Mouse (Mus musculus): ENCODE data around the gene Cadm1. TPM values are rescaled to one million over a fixed set of nuclear protein-coding genes. Genes with fewer than 3 reads are reported as not detected.

The Cadm1 gene
- polyA plus RNA-seq, 1 experiment = 70.3 TPM

GRCm38 (mm10) chr9:47612894-47613412 lies 83.0 kb downstream of the Cadm1 start:
- Histone ChIP-seq H3K9me3 (replicated peaks; ENCODE audit: control insufficient read depth, insufficient read depth, low read length, poor library complexity, severe bottlenecking) (no peaks in the 10 kb centered on the region), H3K4me1 (ENCODE audit: control insufficient read depth, insufficient read depth, low read length) (no peaks in the 10 kb centered on the region), H3K36me3 (ENCODE audit: control insufficient read depth, insufficient read depth, low read length, poor library complexity, severe bottlenecking) (no peaks in the 10 kb centered on the region), H3K9ac (ENCODE audit: low read depth, poor library complexity, severe bottlenecking) (no peak overlapping the region), H3K4me3 (ENCODE audit: low read depth, low read length) (no peak overlapping the region), H3K27me3 (ENCODE audit: control insufficient read depth, insufficient read depth, low read length, poor library complexity, severe bottlenecking) (no peaks in the 10 kb centered on the region), H3K27ac (ENCODE audit: insufficient read depth, low read length) (no peak overlapping the region)
- TF ChIP-seq POLR2A (IDR thresholded peaks at IDR 0.05; ENCODE audit: insufficient read depth, low read length) = no peak
- no peak for TF ChIP-seq CTCF (IDR thresholded peaks at IDR 0.05; ENCODE audit: low read depth, low read length)
- TF ChIP-seq EP300 (IDR thresholded peaks at IDR 0.05; ENCODE audit: insufficient read depth, low read depth, low read length) = no peak

GRCm38 (mm10) chr9:47615049-47615448 lies 85.1 kb downstream of the Cadm1 start:
- no peaks in the 10 kb centered on the region for H3K9me3 ChIP-seq (replicated peaks; ENCODE audit: control insufficient read depth, insufficient read depth, low read length, poor library complexity, severe bottlenecking)
- no peak overlapping the region for H3K9ac ChIP-seq (ENCODE audit: low read depth, poor library complexity, severe bottlenecking)
- H3K27ac ChIP-seq (ENCODE audit: insufficient read depth, low read length) = no peak overlapping the region
- H3K36me3 ChIP-seq (ENCODE audit: control insufficient read depth, insufficient read depth, low read length, poor library complexity, severe bottlenecking) = no peaks in the 10 kb centered on the region
- no peak for TF ChIP-seq CTCF (IDR thresholded peaks at IDR 0.05; ENCODE audit: low read depth, low read length)
- TF ChIP-seq EP300 (IDR thresholded peaks at IDR 0.05; ENCODE audit: insufficient read depth, low read depth, low read length) = no peak
- no peak for TF ChIP-seq POLR2A (IDR thresholded peaks at IDR 0.05; ENCODE audit: insufficient read depth, low read length)
- H3K27me3 ChIP-seq (ENCODE audit: control insufficient read depth, insufficient read depth, low read length, poor library complexity, severe bottlenecking) = no peaks in the 10 kb centered on the region
- H3K4me3 ChIP-seq (ENCODE audit: low read depth, low read length) = no peak overlapping the region
- H3K4me1 ChIP-seq (ENCODE audit: control insufficient read depth, insufficient read depth, low read length) = peaks cover 2% of the 10 kb centered on the region

DNA sequence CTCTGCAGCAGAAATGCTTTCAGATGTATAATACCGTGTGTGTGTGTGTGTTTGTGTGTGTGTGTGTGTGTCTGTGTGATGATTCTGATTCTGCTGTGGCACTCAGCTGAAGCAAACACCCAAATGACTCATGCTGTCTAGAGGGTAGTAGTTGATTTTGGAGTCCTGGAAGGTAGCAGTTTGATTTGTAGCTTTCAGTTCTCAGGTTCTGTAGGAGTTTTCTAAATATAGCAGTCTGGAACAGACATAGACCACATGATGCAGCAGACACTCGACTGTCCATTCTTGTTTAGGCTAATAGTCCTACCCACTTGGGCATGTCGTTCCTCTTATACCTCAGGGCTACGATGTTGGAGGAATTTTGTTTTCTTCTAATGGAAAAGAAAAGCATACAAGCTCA lies 86.4 kb downstream of the Cadm1 start:
- Histone ChIP-seq H3K27ac (ENCODE audit: insufficient read depth, low read length) (no peak overlapping the region), H3K4me3 (ENCODE audit: low read depth, low read length) (no peak overlapping the region), H3K4me1 (ENCODE audit: control insufficient read depth, insufficient read depth, low read length) (peaks cover 2% of the 10 kb centered on the region), H3K9ac (ENCODE audit: low read depth, poor library complexity, severe bottlenecking) (no peak overlapping the region), H3K27me3 (ENCODE audit: control insufficient read depth, insufficient read depth, low read length, poor library complexity, severe bottlenecking) (no peaks in the 10 kb centered on the region), H3K9me3 (replicated peaks; ENCODE audit: control insufficient read depth, insufficient read depth, low read length, poor library complexity, severe bottlenecking) (no peaks in the 10 kb centered on the region), H3K36me3 (ENCODE audit: control insufficient read depth, insufficient read depth, low read length, poor library complexity, severe bottlenecking) (no peaks in the 10 kb centered on the region)
- TF ChIP-seq CTCF (IDR thresholded peaks at IDR 0.05; ENCODE audit: low read depth, low read length) (no peak), POLR2A (IDR thresholded peaks at IDR 0.05; ENCODE audit: insufficient read depth, low read length) (no peak), EP300 (IDR thresholded peaks at IDR 0.05; ENCODE audit: insufficient read depth, low read depth, low read length) (no peak)

GRCm38 (mm10) chr9:47619501-47620029 lies 89.6 kb downstream of the Cadm1 start:
- TF ChIP-seq POLR2A (IDR thresholded peaks at IDR 0.05; ENCODE audit: insufficient read depth, low read length) = no peak
- no peak for TF ChIP-seq CTCF (IDR thresholded peaks at IDR 0.05; ENCODE audit: low read depth, low read length)
- no peak for TF ChIP-seq EP300 (IDR thresholded peaks at IDR 0.05; ENCODE audit: insufficient read depth, low read depth, low read length)
- Histone ChIP-seq H3K4me1 (ENCODE audit: control insufficient read depth, insufficient read depth, low read length) (peaks cover 2% of the 10 kb centered on the region), H3K36me3 (ENCODE audit: control insufficient read depth, insufficient read depth, low read length, poor library complexity, severe bottlenecking) (no peaks in the 10 kb centered on the region), H3K9me3 (replicated peaks; ENCODE audit: control insufficient read depth, insufficient read depth, low read length, poor library complexity, severe bottlenecking) (no peaks in the 10 kb centered on the region), H3K4me3 (ENCODE audit: low read depth, low read length) (no peak overlapping the region), H3K27ac (ENCODE audit: insufficient read depth, low read length) (no peak overlapping the region), H3K27me3 (ENCODE audit: control insufficient read depth, insufficient read depth, low read length, poor library complexity, severe bottlenecking) (no peaks in the 10 kb centered on the region), H3K9ac (ENCODE audit: low read depth, poor library complexity, severe bottlenecking) (no peak overlapping the region)

GRCm38 (mm10) chr9:47623447-47624445 lies 93.8 kb downstream of the Cadm1 start:
- Histone ChIP-seq H3K4me1 (ENCODE audit: control insufficient read depth, insufficient read depth, low read length) (peaks cover 2% of the 10 kb centered on the region), H3K9ac (ENCODE audit: low read depth, poor library complexity, severe bottlenecking) (no peak overlapping the region), H3K4me3 (ENCODE audit: low read depth, low read length) (no peak overlapping the region), H3K9me3 (replicated peaks; ENCODE audit: control insufficient read depth, insufficient read depth, low read length, poor library complexity, severe bottlenecking) (no peaks in the 10 kb centered on the region), H3K27me3 (ENCODE audit: control insufficient read depth, insufficient read depth, low read length, poor library complexity, severe bottlenecking) (no peaks in the 10 kb centered on the region), H3K36me3 (ENCODE audit: control insufficient read depth, insufficient read depth, low read length, poor library complexity, severe bottlenecking) (no peaks in the 10 kb centered on the region), H3K27ac (ENCODE audit: insufficient read depth, low read length) (no peak overlapping the region)
- TF ChIP-seq EP300 (IDR thresholded peaks at IDR 0.05; ENCODE audit: insufficient read depth, low read depth, low read length) = no peak
- no peak for TF ChIP-seq CTCF (IDR thresholded peaks at IDR 0.05; ENCODE audit: low read depth, low read length)
- TF ChIP-seq POLR2A (IDR thresholded peaks at IDR 0.05; ENCODE audit: insufficient read depth, low read length) = no peak

Measured in ES-Bruce4 (cell line).